Mouse (Mus musculus) neural tube, embryonic 10.5 days (tissue): ENCODE results near the gene Slco4c1.

Source experiments
- DNase-seq: peaks from one replicate; pipeline ENCODE4 v3.0.0-alpha.2; 2017; ENCODE audit warnings: low spot score; ENCODE audit errors: extremely low spot score

Gene Slco4c1

DNA sequence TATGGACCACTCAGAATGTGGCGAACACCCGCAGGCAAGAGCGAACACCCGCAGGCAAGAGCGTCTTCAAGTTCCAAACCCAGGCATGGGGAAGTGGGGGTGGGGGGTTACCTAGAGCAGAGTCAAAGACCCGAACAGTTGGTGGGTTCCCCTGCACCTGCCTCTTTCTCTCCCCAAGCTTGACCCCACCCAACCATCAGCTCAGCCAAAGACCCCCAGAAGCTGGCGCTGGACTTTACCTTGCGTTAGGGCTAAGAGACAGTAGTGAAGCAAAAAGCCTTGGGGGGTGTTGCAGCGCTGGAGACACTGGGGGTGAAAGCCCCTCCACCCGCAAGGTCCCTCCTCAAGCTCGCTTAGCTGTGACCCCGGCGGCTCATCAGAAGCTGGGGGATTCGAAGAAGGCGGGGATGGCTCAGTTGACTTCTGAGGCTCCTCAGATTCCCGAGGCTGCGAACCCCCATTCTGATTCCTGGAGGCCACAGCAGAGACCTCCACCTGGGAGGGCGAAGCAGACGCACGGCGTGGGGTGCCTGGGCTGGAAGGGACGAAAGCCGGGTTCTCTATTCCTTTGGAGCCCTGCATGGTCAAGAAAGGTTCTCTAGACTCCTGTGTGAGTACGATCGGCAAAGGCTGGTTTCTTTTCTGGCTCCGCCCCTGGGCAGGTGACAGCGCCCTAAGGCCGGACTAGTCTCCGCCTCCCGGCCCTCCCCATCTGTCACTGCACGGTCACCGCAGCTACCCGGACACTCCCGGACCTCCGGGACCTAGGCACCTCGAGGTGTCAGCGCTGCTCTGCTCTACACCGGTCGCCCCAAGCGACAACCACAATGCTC is at the start of gene Slco4c1:
Slco4c1 (minus strand) TSS at position 644 of the 833 bp plus-strand sequence.
- DNase-seq, result peak; percentile 43

DNA sequence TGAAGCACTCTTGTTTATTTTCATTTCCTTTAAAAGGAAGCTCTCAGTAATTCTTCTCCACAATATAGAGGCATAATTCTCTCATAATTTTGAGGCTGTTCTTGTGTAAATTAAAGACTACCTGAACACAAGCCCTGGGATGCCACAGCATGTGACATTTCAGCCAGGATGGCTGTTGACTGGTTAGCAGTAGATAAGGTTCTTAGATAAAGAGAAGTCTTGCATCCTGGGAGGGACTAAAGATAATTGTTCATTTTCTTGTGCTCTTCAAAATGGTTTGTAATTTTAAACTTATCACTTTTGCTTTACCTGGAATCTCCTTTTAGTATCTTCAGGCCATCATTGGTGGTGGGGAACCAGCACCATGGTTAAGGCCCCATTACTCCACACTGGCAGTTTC is 45.4 kb upstream of the Slco4c1 start:
- no peak for DNase-seq

DNA sequence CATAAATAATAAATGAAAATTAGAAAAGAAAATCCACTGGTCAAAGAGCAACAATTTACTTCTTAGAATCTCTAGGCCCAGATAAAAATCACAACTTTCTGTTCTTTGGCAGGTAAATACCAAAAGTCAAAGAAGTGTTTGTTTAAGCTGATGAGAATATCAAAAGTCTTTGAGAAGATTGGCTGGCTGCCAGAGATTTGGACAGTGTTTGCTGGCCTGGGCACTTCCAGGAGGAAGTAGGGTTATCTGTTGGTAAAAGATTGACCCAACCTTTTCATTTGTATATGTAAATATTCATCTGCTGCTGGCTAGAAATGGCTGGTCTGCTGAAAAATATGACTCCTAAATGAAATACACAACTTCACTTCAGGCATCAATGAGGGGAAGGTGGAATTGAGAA is 11.8 kb upstream of the Slco4c1 start:
- DNase-seq, result no peak

DNA sequence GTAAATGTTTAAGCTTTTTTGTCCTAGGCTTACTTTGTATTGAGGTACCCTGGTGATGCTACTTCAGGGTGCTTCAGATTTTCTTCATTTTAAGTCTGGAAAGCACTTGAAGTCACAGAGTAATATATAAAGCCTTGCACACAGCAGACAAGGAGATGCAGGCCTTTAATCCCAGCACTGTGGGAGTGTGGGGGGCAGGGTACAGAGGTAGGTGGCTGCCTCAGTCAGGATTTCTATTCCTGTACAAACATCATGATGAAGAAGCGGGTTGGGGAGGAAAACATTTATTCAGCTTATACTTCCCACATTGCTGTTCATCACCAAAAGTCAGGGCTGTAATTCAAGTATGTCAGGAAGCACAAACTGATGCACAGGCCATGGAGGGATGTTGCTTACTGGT is 6.6 kb upstream of the Slco4c1 start:
- no peak for DNase-seq

DNA sequence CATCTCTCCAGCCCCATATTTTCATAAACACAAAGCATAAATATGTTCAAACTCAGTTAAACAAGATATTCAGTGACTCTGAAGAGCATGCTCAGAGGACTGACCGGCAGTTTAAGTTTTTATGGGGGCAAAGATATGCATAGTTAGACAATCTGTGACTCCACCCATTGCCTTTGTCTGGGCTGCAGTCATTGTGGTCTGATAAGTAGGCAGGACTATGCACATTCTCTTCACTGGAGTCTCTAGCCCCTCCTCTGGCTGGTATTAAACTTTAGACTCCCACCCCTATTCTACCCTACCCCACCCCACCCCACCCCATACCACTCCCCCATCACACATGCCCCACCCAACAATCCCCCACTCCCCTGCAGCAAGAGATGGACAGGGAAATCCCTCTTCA is 4.1 kb upstream of the Slco4c1 start:
- DNase-seq, result no peak

GRCm38 (mm10) chr1:96874636-96875035 is 2.7 kb upstream of the Slco4c1 start:
- no peak for DNase-seq

DNA sequence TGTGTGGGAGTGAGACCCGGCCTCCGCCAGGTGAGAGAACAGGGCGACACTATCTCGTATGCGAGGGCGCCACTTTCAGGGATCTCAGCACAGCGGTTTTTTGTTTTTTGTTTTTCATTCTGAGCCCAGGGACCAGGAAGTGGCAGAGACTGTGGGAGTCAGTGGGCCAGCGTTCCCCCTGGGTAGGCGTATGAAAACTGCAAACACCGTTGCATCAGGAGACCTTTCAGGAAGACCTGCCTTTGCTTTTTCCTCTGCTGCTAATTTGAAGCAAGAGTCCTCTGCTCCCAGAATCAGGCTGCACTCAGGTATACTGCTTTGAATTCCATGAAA is 356 bp upstream of the Slco4c1 start:
- no peak for DNase-seq

DNA sequence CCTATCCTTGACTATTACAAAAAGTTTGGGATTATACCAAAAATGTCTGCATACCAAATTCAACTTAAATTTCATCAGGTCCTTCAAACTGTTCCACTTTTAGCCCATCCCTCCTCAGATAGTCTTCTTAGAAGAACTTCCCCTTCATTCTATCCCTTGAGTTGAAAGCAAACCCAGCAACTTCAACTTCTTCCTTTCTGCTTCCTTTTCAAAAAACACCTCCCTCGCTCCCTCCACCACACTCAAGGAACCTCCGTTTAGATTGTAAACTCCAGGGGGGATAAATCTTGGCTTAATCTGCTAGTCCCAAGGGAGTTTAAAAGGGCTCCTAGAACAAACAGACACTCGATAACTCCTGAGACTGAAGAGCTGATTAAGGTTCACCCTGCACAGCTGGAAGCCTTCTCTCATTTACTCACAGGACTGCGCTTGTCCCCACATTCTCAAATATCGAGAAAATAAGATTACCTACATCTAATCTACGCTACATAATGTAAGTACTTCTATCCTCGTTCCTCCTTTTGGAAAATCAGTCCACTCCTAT is 1.1 kb downstream of the Slco4c1 start:
- DNase-seq, result no peak

DNA sequence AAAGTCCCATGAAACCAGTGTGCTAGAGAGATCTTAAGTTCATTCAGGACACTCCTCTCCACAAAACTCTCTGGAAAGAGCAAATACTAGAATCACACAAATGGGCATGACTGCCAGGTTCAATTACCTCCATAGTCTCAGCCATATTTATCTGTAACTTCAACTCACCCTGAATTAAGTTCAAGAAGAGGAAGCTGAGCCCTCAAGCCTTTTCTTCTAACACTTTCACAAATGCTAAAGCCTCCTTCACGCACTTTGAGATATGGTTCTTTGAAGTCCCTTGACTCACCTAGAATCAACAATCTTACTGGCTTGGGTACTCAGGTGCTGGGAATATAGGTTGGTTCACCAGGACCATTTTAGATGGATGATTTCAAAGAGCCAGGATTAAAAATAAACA is 3.2 kb downstream of the Slco4c1 start:
- DNase-seq, result no peak

DNA sequence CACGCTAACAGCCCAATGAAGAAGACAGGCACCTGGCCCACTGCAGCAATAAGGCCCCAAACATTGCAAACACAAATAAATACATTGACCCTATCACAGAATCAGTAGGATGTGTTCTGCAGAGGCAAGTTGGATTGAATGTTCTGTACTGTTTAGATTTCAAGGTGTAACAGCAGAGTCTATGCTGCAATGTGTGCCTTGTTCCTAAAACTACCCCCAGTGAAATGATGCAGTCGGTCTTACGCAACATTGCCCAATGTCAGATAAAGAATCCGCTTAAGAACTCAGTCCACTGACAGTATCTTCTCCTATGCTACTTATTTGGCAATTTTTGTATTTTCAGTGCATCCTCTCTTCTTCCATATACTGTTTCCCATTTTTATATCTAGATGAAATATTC is 6.0 kb downstream of the Slco4c1 start:
- no peak for DNase-seq

GRCm38 (mm10) chr1:96864120-96864519 is 7.9 kb downstream of the Slco4c1 start:
- no peak for DNase-seq

- DNase-seq, result no peak
Observed at GRCm38 (mm10) chr1:96859995-96860684, 11.8 kb downstream of the Slco4c1 start.

DNA sequence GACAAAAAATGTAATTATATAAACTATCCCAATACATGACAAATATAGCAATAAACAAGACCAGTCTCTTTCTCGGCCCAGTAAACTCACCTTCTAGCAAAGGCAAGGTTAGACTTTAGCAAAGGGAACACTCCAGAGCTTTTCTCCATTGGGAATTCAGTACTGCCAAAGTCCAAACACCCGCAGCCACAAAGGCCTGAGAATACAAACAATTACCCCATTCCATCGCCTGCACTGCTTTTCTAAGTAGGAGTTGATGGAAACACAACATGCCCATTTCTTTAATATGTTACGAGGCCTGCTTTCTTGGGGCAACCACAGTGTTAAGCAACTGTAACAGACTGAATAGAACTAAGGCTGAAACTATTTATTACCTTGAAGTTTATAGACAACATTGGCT is 18.4 kb downstream of the Slco4c1 start:
- no peak for DNase-seq

DNA sequence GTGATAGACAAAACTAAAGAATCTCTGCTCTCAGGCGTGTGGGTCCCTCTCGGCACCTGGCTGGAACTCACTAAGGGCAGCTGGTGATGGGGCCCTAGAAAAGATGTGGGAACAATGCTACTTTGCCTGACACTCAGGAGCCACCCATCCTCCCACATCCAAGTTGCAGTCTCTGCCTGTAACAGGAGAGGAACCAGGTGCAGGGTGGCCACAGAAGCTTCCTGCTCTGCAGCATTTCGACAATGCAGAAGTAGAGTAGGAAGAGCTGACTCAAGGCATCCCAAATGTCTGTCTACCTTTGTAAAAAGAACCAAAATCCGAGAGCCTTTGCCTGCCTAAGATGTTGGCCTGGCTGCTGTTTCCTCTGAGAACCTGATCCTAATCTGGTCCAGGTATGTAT is 22.9 kb downstream of the Slco4c1 start:
- no peak for DNase-seq

GRCm38 (mm10) chr1:96848606-96849005 is 23.4 kb downstream of the Slco4c1 start:
- no peak for DNase-seq

GRCm38 (mm10) chr1:96846727-96847126 is 25.2 kb downstream of the Slco4c1 start:
- DNase-seq, result no peak

DNA sequence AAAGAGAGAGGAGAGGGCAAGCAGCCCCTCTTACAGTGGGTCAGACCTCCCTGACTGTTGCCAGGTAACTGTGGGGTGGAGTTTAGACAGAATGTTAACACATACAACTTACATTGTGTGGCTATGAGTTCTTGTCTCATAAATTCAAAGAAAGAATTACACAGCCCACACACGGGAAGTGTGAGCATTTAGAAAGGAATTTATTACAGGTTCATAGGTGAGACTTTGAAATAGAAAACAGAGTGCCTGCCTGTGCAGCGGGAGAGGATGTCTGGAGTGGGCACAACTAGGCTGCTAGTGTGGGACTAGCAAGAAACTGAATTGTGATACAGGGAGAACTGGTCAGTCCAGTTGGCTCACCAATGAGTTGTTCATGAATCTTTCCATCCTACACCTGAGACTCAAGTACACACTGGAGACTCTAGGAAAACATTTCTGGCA is 66.7 kb downstream of the Slco4c1 start:
- DNase-seq, result no peak

- DNase-seq, result no peak
Observed at GRCm38 (mm10) chr1:96801595-96801994, 70.4 kb downstream of the Slco4c1 start.

DNA sequence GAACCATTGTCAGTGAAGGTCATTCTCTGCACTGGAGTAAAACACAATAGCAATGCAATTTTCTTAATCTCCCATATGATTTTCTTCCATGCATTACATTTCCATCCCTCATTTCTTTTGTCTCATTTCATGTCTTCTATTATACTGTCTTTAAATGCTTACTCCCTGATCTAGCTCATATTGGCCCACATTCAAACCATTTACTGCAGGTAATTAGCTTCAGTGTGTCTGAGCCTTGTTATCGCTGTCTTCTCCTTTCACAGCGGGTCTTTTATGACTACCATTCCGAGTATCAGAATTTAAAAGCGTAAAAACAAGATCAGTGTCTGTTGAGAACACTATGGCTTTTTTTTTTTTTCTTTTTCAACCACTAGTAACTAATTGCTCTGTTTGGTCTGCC is 77.3 kb downstream of the Slco4c1 start:
- DNase-seq, result no peak

DNA sequence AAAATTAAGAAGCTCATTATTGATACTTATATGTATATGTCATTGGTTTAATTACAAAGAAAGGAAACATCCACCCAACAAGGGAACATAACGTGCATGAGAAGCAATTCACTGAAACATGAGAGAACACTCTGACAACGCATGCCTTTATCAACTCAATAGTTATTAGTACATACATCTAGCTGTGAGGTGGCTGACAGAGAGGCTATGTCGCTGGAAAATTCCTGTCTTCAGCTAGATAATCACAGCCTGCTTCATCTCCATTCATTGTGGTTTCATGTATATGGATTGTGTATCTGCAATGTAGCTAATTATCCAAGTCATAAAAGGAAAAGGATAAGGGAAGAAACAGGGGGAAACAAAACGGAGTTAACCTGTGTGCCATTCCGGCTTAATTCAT is 77.7 kb downstream of the Slco4c1 start:
- DNase-seq, result no peak

DNA sequence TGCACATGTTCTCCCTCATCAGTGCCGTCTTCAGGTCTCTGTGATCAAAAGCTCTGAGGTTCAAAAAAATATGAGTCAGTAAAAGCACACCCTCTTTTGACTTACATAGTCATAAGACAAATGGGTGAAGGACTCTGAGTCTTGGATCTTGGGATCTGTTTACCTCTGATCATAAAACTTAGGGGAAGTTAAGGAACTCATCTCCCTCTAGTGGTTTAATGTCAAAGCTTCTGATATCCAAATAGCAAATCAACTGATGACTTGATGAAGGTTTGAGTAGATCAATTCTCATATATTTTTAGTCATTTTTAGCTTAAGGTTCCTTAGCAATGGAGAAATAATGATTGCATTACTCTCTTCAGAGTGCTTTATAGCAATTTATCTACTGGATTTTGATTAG is 82.7 kb downstream of the Slco4c1 start:
- no peak for DNase-seq

GRCm38 (mm10) chr1:96774174-96774573 is 97.8 kb downstream of the Slco4c1 start:
- DNase-seq, result no peak

GRCm38 (mm10) chr1:96773712-96774111 is 98.3 kb downstream of the Slco4c1 start:
- no peak for DNase-seq
